Mouse (Mus musculus): ENCODE measurements around the gene Wfdc15b.
"Not testable (repeated sequence)": the region's sequence is repeated elsewhere in the genome, so short reads cannot be mapped to it uniquely, and the experiment has no call there.

Gene Wfdc15b

GRCm38 (mm10) chr2:164221522-164221921 lies at the start of gene Wfdc15b:
Wfdc15b (minus strand) TSS chr2:164221660.
- no peak for DNase-seq (ENCODE audit: low spot score)

- DNase-seq (ENCODE audit: low spot score), result not testable (repeated sequence)
Observed at GRCm38 (mm10) chr2:164256540-164256939, 35.1 kb upstream of the Wfdc15b start, which contains the start of gene Svs3b. Svs3b (minus strand) TSS chr2:164256640.

GRCm38 (mm10) chr2:164238366-164238765 lies 16.9 kb upstream of the Wfdc15b start, which contains the start of gene Svs2:
Svs2 (minus strand) TSS chr2:164238466.
- DNase-seq (ENCODE audit: low spot score), result no peak

DNA sequence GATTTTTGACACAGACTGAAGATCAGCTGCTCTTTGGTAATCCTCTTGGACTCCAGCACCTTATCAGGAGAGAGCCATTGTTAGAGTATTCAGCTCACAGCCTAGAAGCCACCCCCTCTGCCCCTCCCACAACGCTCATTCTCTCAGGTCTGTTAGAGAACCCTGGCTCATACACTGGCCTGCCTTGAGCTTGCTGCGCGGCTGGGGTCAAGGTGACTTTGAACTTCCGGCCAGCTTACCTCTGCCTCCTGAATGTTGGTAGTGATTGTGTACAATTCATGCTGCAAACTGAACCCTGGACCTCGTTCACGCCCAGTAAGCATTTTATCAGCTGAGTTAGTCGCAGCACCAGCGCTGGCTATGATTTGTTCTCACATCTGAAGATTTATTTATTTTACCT lies 11.2 kb upstream of the Wfdc15b start:
- no peak for DNase-seq (ENCODE audit: low spot score)

DNA sequence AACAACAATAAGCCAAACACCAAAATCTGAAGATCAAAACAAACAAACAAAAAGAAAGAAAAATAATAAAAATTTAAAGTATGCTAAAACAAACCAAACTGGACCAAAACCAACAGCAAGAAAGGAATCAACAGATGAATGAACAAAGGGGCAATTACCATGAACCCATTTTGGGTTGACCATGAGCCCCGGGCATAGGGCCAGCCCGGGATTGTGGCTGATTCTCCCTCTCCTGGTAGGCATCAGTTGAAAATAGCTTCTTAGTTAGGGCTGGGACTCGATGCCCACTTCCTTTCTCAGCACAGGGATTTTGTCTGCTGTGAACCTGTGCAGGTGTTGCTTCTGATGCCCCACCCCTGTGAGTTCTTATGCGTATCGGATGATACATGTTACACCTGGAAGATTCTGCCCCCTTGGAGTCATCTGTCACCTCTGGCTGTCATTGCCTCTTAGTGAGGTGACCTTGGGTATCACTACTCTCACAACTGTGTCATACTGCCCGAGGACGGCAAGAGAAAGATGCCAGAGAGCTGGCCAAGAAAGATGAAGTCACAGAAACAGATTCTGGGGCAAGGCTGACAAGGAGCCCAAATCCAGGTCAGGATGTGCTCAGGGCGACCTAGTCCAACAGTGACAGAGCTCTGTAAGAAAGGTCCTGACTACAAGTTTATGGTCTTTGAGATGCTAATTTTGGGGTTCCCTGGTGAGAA lies 7.1 kb upstream of the Wfdc15b start:
- DNase-seq (ENCODE audit: low spot score), result no peak

GRCm38 (mm10) chr2:164219295-164219694 lies 2.2 kb downstream of the Wfdc15b start:
- no peak for DNase-seq (ENCODE audit: low spot score)

- no peak for DNase-seq (ENCODE audit: low spot score)
Observed at GRCm38 (mm10) chr2:164212711-164213110, 8.7 kb downstream of the Wfdc15b start.

- no peak for DNase-seq (ENCODE audit: low spot score)
Observed at GRCm38 (mm10) chr2:164210892-164211291, 10.6 kb downstream of the Wfdc15b start.

DNA sequence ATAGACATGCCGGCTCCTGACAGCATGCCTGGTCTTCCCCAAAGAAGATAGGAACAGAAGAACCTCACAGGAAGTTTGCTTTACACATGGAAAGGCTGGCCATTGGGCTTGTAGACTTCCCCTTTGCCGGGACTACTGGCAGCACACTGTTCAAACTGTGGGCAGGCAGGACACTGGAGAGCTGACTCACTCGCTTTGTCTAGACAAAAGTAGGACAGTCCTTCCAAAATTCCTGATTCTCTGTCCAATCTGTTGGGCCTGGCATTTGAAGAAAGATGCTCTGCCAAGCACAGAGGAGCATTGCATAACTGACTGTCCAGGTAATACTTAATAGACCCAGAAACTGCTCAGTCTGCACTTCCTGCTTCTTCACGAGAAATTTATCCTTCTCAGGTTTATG lies 14.8 kb downstream of the Wfdc15b start:
- DNase-seq (ENCODE audit: low spot score), result no peak

- not testable (repeated sequence) for DNase-seq (ENCODE audit: low spot score)
Observed at GRCm38 (mm10) chr2:164206011-164206410, 15.4 kb downstream of the Wfdc15b start.

DNA sequence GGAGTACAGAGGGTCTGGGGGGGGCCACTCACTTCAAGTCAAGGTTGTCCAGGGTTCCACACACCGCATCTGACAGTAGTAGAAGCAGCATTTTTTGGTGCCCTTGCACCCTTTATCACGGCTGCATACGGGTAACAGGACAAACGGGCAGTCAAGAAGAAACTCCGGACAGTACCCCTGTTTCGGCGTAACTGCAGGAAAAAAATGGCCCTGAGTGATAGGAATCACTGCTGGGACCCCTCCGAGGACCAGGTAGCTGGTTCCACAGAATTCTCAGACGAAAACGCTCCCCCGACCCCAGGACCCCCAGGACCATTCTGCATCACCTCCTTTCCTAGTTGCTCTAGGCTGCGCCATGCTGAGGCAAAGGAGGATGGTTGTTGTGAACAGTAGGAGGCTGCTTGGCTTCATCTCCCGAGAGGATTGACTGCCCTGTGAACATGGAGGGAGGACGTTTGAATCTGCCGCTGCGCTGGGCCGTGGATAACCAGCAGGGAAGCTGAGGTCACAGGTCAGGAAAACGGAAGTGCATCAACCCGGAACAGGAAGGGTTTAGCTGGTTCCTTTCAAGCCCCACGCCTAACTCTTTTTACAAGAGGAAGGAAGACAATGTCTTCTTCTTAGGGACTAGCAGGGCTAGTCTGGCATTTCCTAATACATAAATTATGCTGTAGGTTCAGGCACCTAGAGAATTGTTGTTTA lies 21.7 kb downstream of the Wfdc15b start, which contains the start of gene Wfdc15a:
Gene Wfdc15a (minus strand): TSS at position 505 of the 702 bp plus-strand sequence.
- no peak for DNase-seq (ENCODE audit: low spot score)

GRCm38 (mm10) chr2:164196700-164196990 lies 24.8 kb downstream of the Wfdc15b start:
- no peak for DNase-seq (ENCODE audit: low spot score)

DNA sequence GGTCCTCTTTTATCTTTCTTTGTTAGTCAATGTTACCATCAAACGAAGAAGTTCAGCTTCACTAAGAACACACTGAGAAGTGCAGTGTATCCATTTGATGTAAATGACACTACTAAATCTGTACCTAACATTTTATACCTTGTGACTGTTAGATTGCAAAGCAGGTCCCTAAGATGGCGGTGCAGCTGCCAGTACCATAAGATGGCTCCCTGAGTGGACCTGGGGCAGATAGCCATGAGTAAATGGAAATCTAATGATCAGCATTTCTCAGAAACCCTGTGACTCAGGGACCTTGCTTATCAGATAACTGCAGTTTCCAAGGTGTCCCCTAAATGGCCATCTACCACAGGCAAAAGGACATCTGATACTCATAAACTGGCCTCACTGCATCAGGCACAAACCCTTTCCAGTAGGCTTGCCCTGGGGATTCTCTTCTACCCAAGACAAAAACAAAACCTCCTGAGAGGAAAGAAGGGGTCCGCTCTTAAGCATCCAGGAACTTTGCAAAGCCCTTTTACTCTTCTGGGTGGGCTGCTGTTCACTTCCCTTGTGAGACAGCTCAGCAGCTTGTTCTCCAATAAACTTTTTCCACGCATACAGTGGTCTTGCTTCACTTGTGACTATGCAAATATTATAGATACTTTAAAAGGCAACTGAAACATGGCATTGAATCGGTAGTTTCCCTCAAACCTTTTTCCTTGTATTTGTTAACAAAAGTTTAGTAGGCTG lies 25.3 kb downstream of the Wfdc15b start:
- no peak for DNase-seq (ENCODE audit: low spot score)

- DNase-seq (ENCODE audit: low spot score), result no peak
Observed at GRCm38 (mm10) chr2:164194959-164195630, 26.4 kb downstream of the Wfdc15b start.

GRCm38 (mm10) chr2:164192279-164192678 lies 29.2 kb downstream of the Wfdc15b start:
- no peak for DNase-seq (ENCODE audit: low spot score)

GRCm38 (mm10) chr2:164190576-164190975 lies 30.9 kb downstream of the Wfdc15b start, which contains the start of gene Wfdc12:
Wfdc12 (minus strand) TSS chr2:164190608.
- DNase-seq (ENCODE audit: low spot score), result no peak

DNA sequence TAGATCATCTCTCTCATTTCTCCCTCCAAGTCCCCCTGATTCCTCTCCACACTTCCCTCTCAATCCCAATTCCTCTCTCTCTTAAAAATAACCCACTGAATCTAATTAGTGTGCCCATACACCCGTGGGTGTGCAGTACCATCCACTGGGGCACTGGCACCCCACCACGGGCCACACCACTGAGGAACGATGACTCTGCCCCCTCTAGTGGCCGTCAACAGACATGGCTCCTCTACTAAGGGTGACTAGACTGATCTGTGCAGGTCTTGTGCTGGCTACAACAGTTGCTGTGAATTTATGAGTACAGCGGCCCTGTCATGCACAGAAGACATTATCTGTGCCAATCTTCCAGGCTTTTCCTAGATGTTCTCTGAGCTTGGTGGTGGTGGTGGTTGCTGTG lies 32.7 kb downstream of the Wfdc15b start:
- DNase-seq (ENCODE audit: low spot score), result no peak

DNA sequence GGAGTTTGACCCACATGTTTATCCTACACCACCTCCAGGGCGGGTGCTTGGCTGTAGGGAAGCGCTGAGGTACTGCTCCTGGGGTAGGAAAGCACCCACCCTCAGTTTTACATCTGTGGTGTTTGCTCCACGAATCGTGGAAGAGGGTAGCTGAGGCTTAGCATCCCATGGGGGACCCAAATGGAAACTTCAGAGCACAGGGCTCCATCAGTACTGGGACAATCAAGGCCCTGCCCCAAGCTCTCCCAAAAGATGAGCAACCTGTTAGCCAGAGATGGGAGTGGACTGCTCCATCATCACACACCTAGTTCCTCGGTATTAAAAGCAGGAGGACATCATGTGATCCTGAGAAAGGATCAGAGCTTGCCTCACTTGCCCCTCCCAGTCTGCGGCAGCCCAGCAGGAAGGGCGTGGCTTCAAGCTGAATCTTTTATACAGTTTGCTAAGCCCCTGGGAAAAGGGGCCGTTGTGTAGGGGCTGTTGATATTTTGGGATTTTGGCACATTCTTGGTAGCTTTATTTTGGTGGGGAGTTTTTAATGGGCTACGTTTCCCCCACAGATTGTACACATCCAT lies 37.2 kb downstream of the Wfdc15b start:
- no peak for DNase-seq (ENCODE audit: low spot score)

DNA sequence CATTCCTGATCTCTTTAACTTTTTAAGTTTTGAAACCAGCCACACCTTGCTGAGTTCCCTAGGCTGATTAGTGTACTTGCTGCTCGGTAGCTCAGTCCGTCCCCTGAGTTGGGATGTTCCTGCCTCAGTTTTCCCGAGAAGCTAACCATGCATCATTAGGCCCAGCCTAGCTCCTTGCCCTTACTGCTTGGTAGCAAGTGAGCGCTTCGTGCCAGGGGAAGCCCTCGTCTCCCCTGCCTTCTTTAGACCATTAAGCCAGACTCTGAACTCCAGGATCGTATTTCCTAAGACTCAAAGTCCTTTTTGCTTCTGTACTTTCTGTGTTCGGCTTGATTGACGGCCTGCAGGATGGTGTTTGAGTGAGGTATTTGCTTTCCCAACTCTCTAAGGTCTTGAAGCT lies 38.1 kb downstream of the Wfdc15b start:
- DNase-seq (ENCODE audit: low spot score), result no peak

GRCm38 (mm10) chr2:164182692-164183255 lies 38.7 kb downstream of the Wfdc15b start, which contains the start of gene Wfdc5:
Wfdc5 (minus strand) TSS chr2:164182742.
- DNase-seq (ENCODE audit: low spot score), result no peak

GRCm38 (mm10) chr2:164180770-164181169 lies 40.7 kb downstream of the Wfdc15b start:
- DNase-seq (ENCODE audit: low spot score), result no peak
